Comparison of ENCODE assay signal across 8 mouse cellular contexts in genomic region chr10:111107387-111107786, GRCm38 (mm10). TPM values are rescaled to one million over a fixed set of nuclear protein-coding genes. Genes with fewer than 3 reads are reported as not detected.
A peak's percentile ranks its signal among the peaks of the same experiment; 100 is the strongest.
DNase-seq lines count a peak whose midpoint lies in the region; ATAC-seq lines count a peak whose summit lies in the region.

No protein-coding gene starts in this region.

- no peaks in the 10 kb centered on the region for H3K36me3 ChIP-seq in kidney, embryonic 16.5 days (ENCODE audit: insufficient read depth, low read length)
- H3K36me3 ChIP-seq in neural tube, embryonic 11.5 days (ENCODE audit: control insufficient read depth, insufficient read depth, low read length), result no peaks in the 10 kb centered on the region

- H3K4me2 ChIP-seq in kidney, embryonic 16.5 days (replicated peaks; ENCODE audit: low read depth, low read length), result no peak overlapping the region
- H3K4me2 ChIP-seq in neural tube, embryonic 11.5 days (ENCODE audit: low read depth), result no peak overlapping the region

- no peak overlapping the region for H3K4me3 ChIP-seq in kidney, embryonic 16.5 days (ENCODE audit: low read length)
- H3K4me3 ChIP-seq in neural tube, embryonic 11.5 days (ENCODE audit: low read depth, low read length), result no peak overlapping the region

- no peak for ATAC-seq in kidney, embryonic 16.5 days (ENCODE audit: low FRiP score, low TSS enrichment)
- ATAC-seq in hematopoietic stem cell, adult 5-6 weeks (replicated peaks in 1 of 2; ENCODE audit: insufficient read depth in 1 of 2, low FRiP score in 2 of 2, low TSS enrichment in 1 of 2, low read depth in 1 of 2, poor library complexity in 2 of 2, severe bottlenecking in 2 of 2), result peak; percentile 53 to 56
- ATAC-seq in neural tube, embryonic 11.5 days (ENCODE audit: insufficient read depth, low FRiP score, low TSS enrichment), result no peak

- no peak overlapping the region for H3K27ac ChIP-seq in kidney, embryonic 16.5 days (ENCODE audit: low read length)
- no peak overlapping the region for H3K27ac ChIP-seq in neural tube, embryonic 11.5 days (ENCODE audit: low read depth, low read length)

- DNase-seq in kidney, adult 18-20 months, result peak; percentile 82
- DNase-seq in MN1 (ENCODE audit: low spot score), result peak; percentile 45
- DNase-seq in cerebellum, postnatal 36 days, result peak; percentile 51 to 58
- DNase-seq in liver, result peak; percentile 68
- DNase-seq in neural tube, embryonic 11.5 days (ENCODE audit: low spot score), result peak; percentile 48
- DNase-seq in thymus, postnatal 25 days, result peak; percentile 87

- no peaks in the 10 kb centered on the region for H3K9me3 ChIP-seq in kidney, embryonic 16.5 days (ENCODE audit: low read length)
- H3K9me3 ChIP-seq in neural tube, embryonic 11.5 days (ENCODE audit: control insufficient read depth, low read length), result no peaks in the 10 kb centered on the region

- no peak overlapping the region for H3K9ac ChIP-seq in kidney, embryonic 16.5 days (replicated peaks; ENCODE audit: low read length)
- no peak overlapping the region for H3K9ac ChIP-seq in neural tube, embryonic 11.5 days (ENCODE audit: low read length)

- WGBS in kidney, embryonic 16.5 days, result 72% methylated on average over 7 of the region's 7 CpGs
- WGBS in neural tube, embryonic 11.5 days, result 64% methylated on average over 7 of the region's 7 CpGs

- H3K27me3 ChIP-seq in kidney, embryonic 16.5 days (ENCODE audit: insufficient read depth, low read length), result no peaks in the 10 kb centered on the region
- no peaks in the 10 kb centered on the region for H3K27me3 ChIP-seq in neural tube, embryonic 11.5 days (ENCODE audit: control insufficient read depth, insufficient read depth, low read length)

- H3K4me1 ChIP-seq in kidney, embryonic 16.5 days (ENCODE audit: insufficient read depth, low read length), result no peaks in the 10 kb centered on the region
- H3K4me1 ChIP-seq in neural tube, embryonic 11.5 days (ENCODE audit: control insufficient read depth, insufficient read depth, low read length), result no peaks in the 10 kb centered on the region

RNA-seq across cellular contexts. Expression of gene Osbpl8, which starts 57.2 kb away (rescaled TPM):
- polyA plus RNA-seq in kidney, embryonic 16.5 days (2015; fragmentation: Nextera tagmentation; extraction: Ambion mirVana), result 7.1 and 8.6 TPM in 2 replicates
- 162 and 180 TPM in 2 replicates for total RNA-seq in hematopoietic stem cell, adult 5-6 weeks (2017)
- 11.7 and 11.8 TPM in 2 replicates for polyA plus RNA-seq in neural tube, embryonic 11.5 days (2014; fragmentation: Nextera tagmentation; extraction: Ambion mirVana)

Comparison
In these comparisons a context has a peak if more than half of its experiments do, and no peak if none do; other contexts are left out.
1. ATAC-seq: peak in hematopoietic stem cell, adult 5-6 weeks (2 of 2); none in kidney, embryonic 16.5 days (single experiment) and neural tube, embryonic 11.5 days (single experiment).
2. Peak in every context shown above with its lines, with median percentiles within 50 percentile points of each other: DNase-seq.